Mouse (Mus musculus) MEL (cell line): ENCODE measurements around the gene Nipa1. TPM values are rescaled to one million over a fixed set of nuclear protein-coding genes. Genes with fewer than 3 reads are reported as not detected.
A peak's percentile ranks its signal among the peaks of the same experiment; 100 is the strongest.

ENCODE experiments used
- DNase-seq: peaks from one replicate; pipeline ENCODE4 v3.0.0; 2011; ENCODE audit warnings: low read depth, low spot score
- H3K27ac ChIP-seq: 2 replicates; pipeline ENCODE4 v1.5.1; 2012; ENCODE audit warnings: low read depth, mild to moderate bottlenecking, control low read depth, low read length, moderate library complexity; ENCODE audit not compliant: control insufficient read depth
- H3K27me3 ChIP-seq, 2 experiments: fragments of 150-350 bp in 1 of 2; sonication (generic) in 1 of 2; 2 replicates each; pipeline ENCODE4 v1.6.1; 2012; ENCODE audit warnings: low read length in 2 of 2, mild to moderate bottlenecking in 2 of 2, improper control_type of control experiment in 1 of 2, moderate library complexity in 1 of 2; ENCODE audit not compliant: insufficient read depth in 2 of 2, control insufficient read depth in 1 of 2
- H3K36me3 ChIP-seq, 2 experiments: 2 replicates each; pipeline ENCODE4 v1.6.1; 2012 to 2014; ENCODE audit warnings: low read length in 2 of 2, improper control_type of control experiment in 1 of 2, inconsistent platforms in 1 of 2, mild to moderate bottlenecking in 1 of 2; ENCODE audit not compliant: insufficient read depth in 2 of 2, control insufficient read depth in 1 of 2
- H3K4me1 ChIP-seq, 2 experiments: fragments of 150-350 bp in 1 of 2; sonication (generic) in 1 of 2; 2 replicates each; pipeline ENCODE4 v1.6.1; 2012; ENCODE audit warnings: low read length in 2 of 2, improper control_type of control experiment in 1 of 2, mild to moderate bottlenecking in 1 of 2; ENCODE audit not compliant: insufficient read depth in 2 of 2, control insufficient read depth in 1 of 2
- H3K4me3 ChIP-seq, 2 experiments: fragments of 150-350 bp in 1 of 2; sonication (generic) in 1 of 2; 2 replicates each; pipeline ENCODE4 v1.5.1; 2012; ENCODE audit warnings: low read depth in 2 of 2, low read length in 2 of 2, mild to moderate bottlenecking in 2 of 2, moderate library complexity in 2 of 2, control low read depth in 1 of 2, improper control_type of control experiment in 1 of 2; ENCODE audit not compliant: control insufficient read depth in 1 of 2, insufficient read depth in 1 of 2
- H3K79me2 ChIP-seq: 2 replicates; pipeline ENCODE4 v1.6.1; 2012; ENCODE audit warnings: mild to moderate bottlenecking, low read length, moderate library complexity; ENCODE audit not compliant: control insufficient read depth, poor library complexity, insufficient read depth
- H3K9ac ChIP-seq: 2 replicates; pipeline ENCODE4 v1.6.1; 2012; ENCODE audit warnings: low read depth, mild to moderate bottlenecking, control low read depth, low read length, moderate library complexity; ENCODE audit not compliant: control insufficient read depth, poor library complexity, severe bottlenecking
- H3K9me3 ChIP-seq: fragments of 150-350 bp; sonication (generic); replicated peaks from 2 replicates; pipeline ENCODE4 v1.6.1; 2012; ENCODE audit warnings: mild to moderate bottlenecking, low read length, improper control_type of control experiment, moderate library complexity; ENCODE audit not compliant: insufficient read depth
- BHLHE40 ChIP-seq: IDR thresholded peaks from 2 replicates; pipeline ENCODE4 v1.6.1; 2012; ENCODE audit warnings: low read depth, mild to moderate bottlenecking, inconsistent platforms, low read length, improper control_type of control experiment, borderline replicate concordance
- CHD1 ChIP-seq: IDR thresholded peaks from 2 replicates; pipeline ENCODE4 v1.6.1; 2012; ENCODE audit warnings: low read depth, mild to moderate bottlenecking, inconsistent platforms, low read length, improper control_type of control experiment
- CTCF ChIP-seq, 3 experiments: IDR thresholded peaks in 2 of 3; conservative IDR thresholded peaks in 1 of 3; 2 replicates each; pipeline ENCODE4 v1.5.1; 2011 to 2012; ENCODE audit warnings: low read length in 3 of 3, low read depth in 2 of 3, mild to moderate bottlenecking in 2 of 3, improper control_type of control experiment in 1 of 3, inconsistent platforms in 1 of 3, mixed read lengths in 1 of 3, moderate library complexity in 1 of 3; ENCODE audit not compliant: control insufficient read depth in 1 of 3, insufficient read depth in 1 of 3, poor library complexity in 1 of 3, severe bottlenecking in 1 of 3
- GABPA ChIP-seq: IDR thresholded peaks from 2 replicates; pipeline ENCODE4 v1.6.1; 2012; ENCODE audit warnings: low read depth, mild to moderate bottlenecking, inconsistent platforms, low read length, improper control_type of control experiment, moderate library complexity
- GATA1 ChIP-seq: IDR thresholded peaks from 2 replicates; pipeline ENCODE4 v1.6.1; 2011; ENCODE audit warnings: low read depth, low read length, improper control_type of control experiment
- HCFC1 ChIP-seq: IDR thresholded peaks from 2 replicates; pipeline ENCODE4 v1.6.1; 2012; ENCODE audit warnings: low read depth, mild to moderate bottlenecking, inconsistent platforms, low read length, improper control_type of control experiment, moderate library complexity
- KAT2A ChIP-seq: conservative IDR thresholded peaks from 2 replicates; pipeline ENCODE4 v1.6.1; 2012; ENCODE audit warnings: low read depth, low read length, improper control_type of control experiment, inconsistent platforms
- MAFK ChIP-seq: IDR thresholded peaks from 2 replicates; pipeline ENCODE4 v1.6.1; 2011; ENCODE audit warnings: low read depth, mild to moderate bottlenecking, low read length, improper control_type of control experiment, borderline replicate concordance
- MAX ChIP-seq: IDR thresholded peaks from 2 replicates; pipeline ENCODE4 v1.6.1; 2011; ENCODE audit warnings: low read length, improper control_type of control experiment
- MAZ ChIP-seq: IDR thresholded peaks from 2 replicates; pipeline ENCODE4 v1.6.1; 2012; ENCODE audit warnings: low read depth, mild to moderate bottlenecking, inconsistent platforms, low read length, improper control_type of control experiment
- MXI1 ChIP-seq: IDR thresholded peaks from 2 replicates; pipeline ENCODE4 v1.6.1; 2011; ENCODE audit warnings: mild to moderate bottlenecking, low read depth, low read length, improper control_type of control experiment
- MYB ChIP-seq: IDR thresholded peaks from 2 replicates; pipeline ENCODE4 v1.6.1; 2011; ENCODE audit warnings: mild to moderate bottlenecking, low read depth, low read length, improper control_type of control experiment
- MYC ChIP-seq: IDR thresholded peaks from 2 replicates; pipeline ENCODE4 v1.6.1; 2011; ENCODE audit warnings: low read depth, mild to moderate bottlenecking, low read length, improper control_type of control experiment, moderate library complexity
- NELFE ChIP-seq: IDR thresholded peaks from 2 replicates; pipeline ENCODE4 v1.6.1; 2011; ENCODE audit warnings: low read depth, low read length, improper control_type of control experiment
- RAD21 ChIP-seq: IDR thresholded peaks from 2 replicates; pipeline ENCODE4 v1.6.1; 2011; ENCODE audit warnings: mild to moderate bottlenecking, low read depth, low read length, improper control_type of control experiment
- RCOR1 ChIP-seq: IDR thresholded peaks from 2 replicates; pipeline ENCODE4 v1.6.1; 2012; ENCODE audit warnings: low read depth, mild to moderate bottlenecking, inconsistent platforms, low read length, improper control_type of control experiment
- SMC3 ChIP-seq: IDR thresholded peaks from 2 replicates; pipeline ENCODE4 v1.6.1; 2011; ENCODE audit warnings: low read depth, low read length, improper control_type of control experiment
- UBTF ChIP-seq: IDR thresholded peaks from 2 replicates; pipeline ENCODE4 v1.6.1; 2012; ENCODE audit warnings: low read depth, mild to moderate bottlenecking, inconsistent platforms, low read length, improper control_type of control experiment, moderate library complexity, borderline replicate concordance; ENCODE audit not compliant: insufficient read depth
- USF1 ChIP-seq: IDR thresholded peaks from 2 replicates; pipeline ENCODE4 v1.6.1; 2014; ENCODE audit warnings: low read depth, mild to moderate bottlenecking, inconsistent platforms, low read length, improper control_type of control experiment, moderate library complexity
- ZC3H11A ChIP-seq: IDR thresholded peaks from 2 replicates; pipeline ENCODE4 v1.6.1; 2012; ENCODE audit warnings: low read depth, mild to moderate bottlenecking, inconsistent platforms, low read length, improper control_type of control experiment
- polyA plus RNA-seq, 2 experiments: library from polyadenylated mRNA; stranded (reverse) in 1 of 2; unstranded in 1 of 2; fragments of >175 nt in 1 of 2; fragments of >200 nt in 1 of 2; gene quantifications; 2 replicates each; pipeline versions ENCODE4 v1.2.1 to v1.2.4; 2012; ENCODE audit warnings: low replicate concordance in 2 of 2, low read depth in 1 of 2; ENCODE audit not compliant: insufficient read length in 2 of 2, insufficient read depth in 1 of 2, missing spikeins in 1 of 2
- total RNA-seq: library from RNA; depleted of rRNA; stranded (reverse); fragments of 300-350 nt; gene quantifications from 2 replicates; pipeline ENCODE4 v1.2.3, GENCODE M21; 2012

Nipa1 gene
- total and polyA plus RNA-seq, 3 experiments: 13.0 to 14.8 TPM; not detected in 1

- Histone ChIP-seq H3K79me2 (no peaks in the 10 kb centered on the region), H3K27ac (no peak overlapping the region), H3K27me3 (no peaks in the 10 kb centered on the region), H3K9me3 (no peaks in the 10 kb centered on the region), H3K9ac (no peak overlapping the region), H3K36me3 (peaks cover 0 to 5% of the 10 kb centered on the region in 2 experiments; a peak in 2 of 4 replicates), H3K4me3 (no peak overlapping the region), H3K4me1 (peaks cover 0 to 4% of the 10 kb centered on the region in 2 experiments; a peak in 1 of 4 replicates)
- TF ChIP-seq RAD21: peak; percentile 55
- no peak for TF ChIP-seq MAZ
- TF ChIP-seq HCFC1: no peak
- peak; percentile 22 to 55 (median 33); a peak in 4 of 6 replicates for TF ChIP-seq CTCF (IDR thresholded peaks at IDR 0.05 in 2 of 3, conservative IDR thresholded peaks at IDR 0.05 in 1 of 3; ENCODE audit: control insufficient read depth in 1 of 3, insufficient read depth in 1 of 3, low read depth in 2 of 3, low read length in 3 of 3, poor library complexity in 1 of 3, severe bottlenecking in 1 of 3)
- no peak for TF ChIP-seq UBTF
- TF ChIP-seq MYC: no peak
- no peak for TF ChIP-seq RCOR1
- peak; percentile 53 for DNase-seq
These were observed 45.3 kb downstream of the Nipa1 start for GRCm38 (mm10) chr7:55974429-55974828.

- Histone ChIP-seq H3K79me2 (no peaks in the 10 kb centered on the region; the same call in 1 of the 2 replicates), H3K9ac (peak overlapping the region; percentile 27), H3K9me3 (no peaks in the 10 kb centered on the region), H3K27me3 (no peaks in the 10 kb centered on the region), H3K27ac (peak overlapping the region; percentile 62), H3K36me3 (peaks cover 0 to 8% of the 10 kb centered on the region in 2 experiments; a peak in 3 of 4 replicates), H3K4me1 (peaks cover 9 to 14% of the 10 kb centered on the region in 2 experiments; a peak in 2 of 4 replicates)
- peak; percentile 43 for DNase-seq
- TF ChIP-seq CTCF (IDR thresholded peaks at IDR 0.05 in 2 of 3, conservative IDR thresholded peaks at IDR 0.05 in 1 of 3; ENCODE audit: control insufficient read depth in 1 of 3, insufficient read depth in 1 of 3, low read depth in 2 of 3, low read length in 3 of 3, poor library complexity in 1 of 3, severe bottlenecking in 1 of 3) (no peak), GABPA (no peak), GATA1 (no peak), CHD1 (no peak), NELFE (no peak), MYB (no peak), UBTF (no peak), MXI1 (no peak), MAX (no peak), SMC3 (no peak), MAFK (no peak), KAT2A (no peak), USF1 (no peak), BHLHE40 (no peak), ZC3H11A (no peak)
- TF ChIP-seq, all 39 proteins: peak for 0
- no peak overlapping the region for H3K4me3 ChIP-seq
These were observed 50.3 kb downstream of the Nipa1 start for GRCm38 (mm10) chr7:55969415-55969814.
